Mouse (Mus musculus): Measurements from ENCODE around the gene Filip1.

DNA sequence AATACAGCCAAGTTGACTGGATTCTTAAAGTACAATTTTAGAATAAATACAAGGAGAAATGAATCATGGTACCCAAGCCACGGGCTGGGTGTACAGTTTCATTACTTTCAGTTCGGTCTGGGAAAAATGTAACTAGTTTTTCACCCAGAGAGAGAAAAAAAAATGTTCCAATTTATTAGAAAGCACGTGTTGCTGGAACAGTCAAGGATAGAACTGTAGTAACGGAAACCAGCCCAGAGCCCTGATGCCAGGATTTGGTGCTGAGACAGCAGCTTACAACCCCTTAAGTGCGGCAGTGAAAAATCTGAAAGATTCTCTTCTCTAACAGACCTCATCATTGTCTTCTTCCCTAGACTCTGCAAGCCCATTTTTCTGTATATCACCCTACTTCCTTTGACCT lies 118.0 kb downstream of the Filip1 start:
- no peak for TF ChIP-seq CTCF (IDR thresholded peaks at IDR 0.05; ENCODE audit: extremely low read depth, insufficient read depth, insufficient read length, insufficient replicate concordance)
- no peak for TF ChIP-seq POLR2A (IDR thresholded peaks at IDR 0.05; ENCODE audit: low read depth, low read length)

Measured in spleen, adult 2 months (tissue).